Mouse (Mus musculus): ENCODE data around the gene Dctn3.
"Not testable (repeated sequence)": the region's sequence is repeated elsewhere in the genome, so short reads cannot be mapped to it uniquely, and the experiment has no call there.

GRCm38 (mm10) chr4:41693511-41693910 is 29.5 kb downstream of the Dctn3 start:
- not testable (repeated sequence) for TF ChIP-seq CTCF, EP300 (IDR thresholded peaks at IDR 0.05; ENCODE audit: low read depth)

Measured in liver, postnatal 0 days (tissue).